Mouse (Mus musculus): Measurements from ENCODE around the gene Apoo. TPM values are rescaled to one million over a fixed set of nuclear protein-coding genes. Genes with fewer than 3 reads are reported as not detected.

Apoo gene
- polyA plus RNA-seq, 1 experiment from 2014 or later, result 105 TPM

Small RNA genes within 50 kb of the gene (microRNA-seq; reads per million reads assigned to microRNA genes)
- not detected for gene Gm44477 (ENCODE audit: insufficient number of aligned reads)

Other genes starting within 250 kb of the Apoo start
- gene Zfx, start 243.4 kb upstream of the Apoo start, polyA plus RNA-seq (2014; fragmentation: Nextera tagmentation; extraction: Ambion mirVana), result 26.6 and 32.3 TPM in 2 replicates
- 127 and 132 TPM in 2 replicates for gene Eif2s3x, start 154.3 kb upstream of the Apoo start, polyA plus RNA-seq (2014; fragmentation: Nextera tagmentation; extraction: Ambion mirVana)
- 11.2 and 11.6 TPM in 2 replicates for gene Klhl15, start 132.5 kb upstream of the Apoo start, polyA plus RNA-seq (2014; fragmentation: Nextera tagmentation; extraction: Ambion mirVana)
- gene Fam90a1b, start 340 bp upstream of the Apoo start, polyA plus RNA-seq (2014; fragmentation: Nextera tagmentation; extraction: Ambion mirVana), result 0.15 TPM in 1 of 2 replicates, not detected in the other
- gene Maged1, start 175.0 kb downstream of the Apoo start, polyA plus RNA-seq (2014; fragmentation: Nextera tagmentation; extraction: Ambion mirVana), result 743 and 816 TPM in 2 replicates

Data from forebrain, embryonic 11.5 days (tissue).